ENCODE assay signal across 10 mouse cellular contexts in genomic region chr5:121443548-121443947, GRCm38 (mm10). TPM values are rescaled to one million over a fixed set of nuclear protein-coding genes. Genes with fewer than 3 reads are reported as not detected.
DNase-seq lines count a peak whose midpoint lies in the region; ATAC-seq and TF ChIP-seq lines count a peak whose summit lies in the region.
"Had no signal": no experiment of that assay in that cellular context is flagged by ENCODE, and none has a peak within 500 bp of the region (broad histone marks: within the 10 kb centered on the region; RNA-seq: fewer than 3 reads in every experiment).

No protein-coding gene starts in this region.

- H3K27me3 ChIP-seq in heart, adult 2 months (ENCODE audit: control insufficient read depth, insufficient read depth, low read length) = no peaks in the 10 kb centered on the region
- no peaks in the 10 kb centered on the region for H3K27me3 ChIP-seq in limb, embryonic 10.5 days (ENCODE audit: low read depth, poor library complexity, severe bottlenecking)
- H3K27me3 ChIP-seq: embryonic facial prominence, embryonic 13.5 days had no signal

- H3K27ac ChIP-seq in heart, adult 2 months = no peak overlapping the region
- no peak overlapping the region for H3K27ac ChIP-seq in limb, embryonic 10.5 days
- H3K27ac ChIP-seq: embryonic facial prominence, embryonic 13.5 days had no signal

- H3K9me3 ChIP-seq in limb, embryonic 10.5 days (replicated peaks) = no peaks in the 10 kb centered on the region
- H3K9me3 ChIP-seq: embryonic facial prominence, embryonic 13.5 days had no signal

- no peaks in the 10 kb centered on the region for H3K4me1 ChIP-seq in heart, adult 2 months (ENCODE audit: control insufficient read depth, insufficient read depth, low read length)
- H3K4me1 ChIP-seq in limb, embryonic 10.5 days = no peaks in the 10 kb centered on the region
- H3K4me1 ChIP-seq: embryonic facial prominence, embryonic 13.5 days had no signal

- TF ChIP-seq EP300 in heart, adult 2 months (IDR thresholded peaks at IDR 0.05; ENCODE audit: insufficient read depth, low read depth, low read length) = no peak

- TF ChIP-seq POLR2A in heart, adult 2 months (IDR thresholded peaks at IDR 0.05; ENCODE audit: insufficient read depth, low read depth, low read length) = no peak

- H3K4me3 ChIP-seq in heart, adult 2 months = no peak overlapping the region
- H3K4me3 ChIP-seq in limb, embryonic 10.5 days = no peak overlapping the region
- H3K4me3 ChIP-seq: embryonic facial prominence, embryonic 13.5 days had no signal

- 93% methylated on average over 3 of the region's 3 CpGs for WGBS in heart, adult 2 months
- 93% methylated on average over 3 of the region's 3 CpGs for WGBS in limb, embryonic 10.5 days

- DNase-seq in heart, adult 2 months = no peak
- no peak for DNase-seq in heart, adult 8-10 months (ENCODE audit: low spot score)
- peak; percentile 74 for DNase-seq in right cerebral cortex, postnatal 10 days (ENCODE audit: low spot score in 2 of 2)
- no peak for DNase-seq in right cerebral cortex, postnatal 36 days (ENCODE audit: low spot score in 2 of 2)
- DNase-seq in c-Kit-positive CD71-positive TER-119-negative erythroid progenitor cells, embryonic 14.5 days (ENCODE audit: low read depth) = peak; percentile 64
- peak; percentile 49 for DNase-seq in limb, embryonic 10.5 days (ENCODE audit: low spot score)
- peak; percentile 29 to 51 for DNase-seq in thymus, postnatal 10 days (ENCODE audit: low spot score in 2 of 2)

- TF ChIP-seq CTCF in heart, adult 2 months (IDR thresholded peaks at IDR 0.05) = peak; percentile 58

- no peaks in the 10 kb centered on the region for H3K36me3 ChIP-seq in heart, adult 2 months (ENCODE audit: control insufficient read depth, insufficient read depth, low read length)
- H3K36me3 ChIP-seq in limb, embryonic 10.5 days = peaks cover 100% of the 10 kb centered on the region

- H3K9ac ChIP-seq in heart, adult 2 months (ENCODE audit: low read depth, low read length) = no peak overlapping the region
- H3K9ac ChIP-seq: embryonic facial prominence, embryonic 13.5 days had no signal

- no peaks in the 10 kb centered on the region for H3K79me2 ChIP-seq in heart, adult 2 months (replicated peaks; ENCODE audit: control insufficient read depth, insufficient read depth, low read length)

- ATAC-seq in monocyte, adult 5-6 weeks (replicated peaks; ENCODE audit: insufficient number of reproducible peaks, low FRiP score, low TSS enrichment, poor library complexity, severe bottlenecking) = no peak

- intact Hi-C loops in heart, adult 2 months (cut with DNase I) = loop anchor here (5.0 kb wide), 1 partner anchor 34 kb away; no protein-coding TSS in a partner anchor

RNA-seq across cellular contexts. Expression of gene Tmem116, which starts 8.1 kb away (rescaled TPM):
- 10 to 100 TPM in 1 of 2 experiments, 1 to 10 TPM in 1; 10.0 to 12.6 TPM for total RNA-seq in heart, adult 2 months (2021)
- 16.2 and 27.9 TPM in 2 replicates for polyA plus RNA-seq in heart, adult 2 months (2012; rRNA removed)
- 10 to 100 TPM; 12.6 to 15.1 (median 13.4) TPM for total RNA-seq in heart, adult 8-10 months (2022)
- polyA plus RNA-seq in limb, embryonic 10.5 days (2016; fragmentation: Nextera tagmentation; extraction: Ambion mirVana) = 0.55 and 0.73 TPM in 2 replicates
- total RNA-seq in monocyte, adult 5-6 weeks (2017) = 0.53 TPM in 1 of 3 replicates, not detected in the others

RNA-seq across cellular contexts. Expression of gene Erp29, which starts 8.8 kb away (rescaled TPM):
- total RNA-seq in heart, adult 2 months (2021) = 10 to 100 TPM; 67.6 to 73.3 TPM
- 29.4 and 43.4 TPM in 2 replicates for polyA plus RNA-seq in heart, adult 2 months (2012; rRNA removed)
- total RNA-seq in heart, adult 8-10 months (2022) = 10 to 100 TPM; 62.1 to 66.1 (median 64.4) TPM
- 102 and 112 TPM in 2 replicates for polyA plus RNA-seq in limb, embryonic 10.5 days (2016; fragmentation: Nextera tagmentation; extraction: Ambion mirVana)
- 290 to 464 TPM (median 461 TPM) in 3 replicates for total RNA-seq in monocyte, adult 5-6 weeks (2017)

RNA-seq across cellular contexts. Expression of gene Naa25, which starts 45.8 kb away (rescaled TPM):
- 10 to 100 TPM; 21.3 to 22.5 TPM for total RNA-seq in heart, adult 2 months (2021)
- 7.1 and 11.1 TPM in 2 replicates for polyA plus RNA-seq in heart, adult 2 months (2012; rRNA removed)
- total RNA-seq in heart, adult 8-10 months (2022) = 10 to 100 TPM; 20.0 to 23.2 (median 20.6) TPM
- polyA plus RNA-seq in limb, embryonic 10.5 days (2016; fragmentation: Nextera tagmentation; extraction: Ambion mirVana) = 47.0 and 52.8 TPM in 2 replicates
- total RNA-seq in monocyte, adult 5-6 weeks (2017) = 11.7 to 38.6 TPM (median 24.4 TPM) in 3 replicates

RNA-seq across cellular contexts. Expression of gene Trafd1, which starts 58.1 kb away (rescaled TPM):
- 10 to 100 TPM; 47.1 to 57.9 TPM for total RNA-seq in heart, adult 2 months (2021)
- polyA plus RNA-seq in heart, adult 2 months (2012; rRNA removed) = 78.0 and 89.5 TPM in 2 replicates
- total RNA-seq in heart, adult 8-10 months (2022) = 10 to 100 TPM; 52.5 to 62.3 (median 57.9) TPM
- 50.4 and 67.7 TPM in 2 replicates for polyA plus RNA-seq in limb, embryonic 10.5 days (2016; fragmentation: Nextera tagmentation; extraction: Ambion mirVana)
- total RNA-seq in monocyte, adult 5-6 weeks (2017) = 146 to 183 TPM (median 155 TPM) in 3 replicates

RNA-seq across cellular contexts. Expression of gene Adam1b, which starts 59.7 kb away (rescaled TPM):
- not detected for total RNA-seq in heart, adult 2 months (2021)
- 0.04 TPM in 1 of 2 replicates, not detected in the other for polyA plus RNA-seq in heart, adult 2 months (2012; rRNA removed)
- total RNA-seq in heart, adult 8-10 months (2022) = not detected
- not detected in 2 replicates for polyA plus RNA-seq in limb, embryonic 10.5 days (2016; fragmentation: Nextera tagmentation; extraction: Ambion mirVana)
- total RNA-seq in monocyte, adult 5-6 weeks (2017) = 0.57 TPM in 1 of 3 replicates, not detected in the others
- total RNA-seq: neutrophil, adult 5-6 weeks had no signal
- polyA plus RNA-seq: embryonic facial prominence, embryonic 13.5 days had no signal

Comparison
In these comparisons a context has a peak if more than half of its experiments do, and no peak if none do; other contexts are left out.
1. DNase-seq: peak in right cerebral cortex, postnatal 10 days (2 of 2), c-Kit-positive CD71-positive TER-119-negative erythroid progenitor cells, embryonic 14.5 days (single experiment), limb, embryonic 10.5 days (single experiment) and thymus, postnatal 10 days (2 of 2); none in heart, adult 2 months (0 of 2), heart, adult 8-10 months (single experiment) and right cerebral cortex, postnatal 36 days (0 of 2).